Mouse (Mus musculus) neutrophil, adult 5-6 weeks (primary cell): ENCODE data around the gene Map3k7cl. TPM values are rescaled to one million over a fixed set of nuclear protein-coding genes. Genes with fewer than 3 reads are reported as not detected.

Experiments
- ATAC-seq: fragments of 151-379, 151-347 bp; 2 replicates; pipeline ENCODE4 v1.8.0; 2017; ENCODE audit warnings: mild to moderate bottlenecking, moderate TSS enrichment; ENCODE audit not compliant: insufficient number of reproducible peaks, poor library complexity, low FRiP score, severe bottlenecking; ENCODE audit errors: extremely low read depth
- total RNA-seq: library from RNA; stranded (forward); fragments of 200-1000 nt; gene quantifications from 2 replicates; pipeline ENCODE4 v1.2.3, GENCODE M21; 2017

Map3k7cl gene
- total RNA-seq, 1 experiment from 2014 or later: not detected

DNA sequence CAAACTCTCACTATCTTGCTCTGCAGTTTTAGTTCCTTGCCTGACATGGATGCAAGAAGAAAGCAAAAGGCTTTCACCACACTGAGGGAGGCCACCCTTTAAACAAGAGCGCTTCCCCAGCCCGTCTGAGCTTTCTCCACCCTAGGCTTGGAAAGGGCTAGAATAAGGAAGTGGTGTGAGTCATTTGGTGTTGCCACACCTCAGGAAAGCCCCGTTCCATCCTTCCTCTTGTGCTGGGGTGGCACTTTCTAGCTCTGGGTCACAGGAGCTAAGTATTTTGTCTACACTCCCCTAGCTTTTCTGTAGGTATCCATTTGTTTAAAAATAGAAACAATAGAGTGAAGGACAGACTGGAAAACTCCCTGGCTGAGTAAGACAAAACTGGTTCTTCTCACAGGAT lies 72.2 kb downstream of the Map3k7cl start:
- peak; percentile 98 for ATAC-seq

DNA sequence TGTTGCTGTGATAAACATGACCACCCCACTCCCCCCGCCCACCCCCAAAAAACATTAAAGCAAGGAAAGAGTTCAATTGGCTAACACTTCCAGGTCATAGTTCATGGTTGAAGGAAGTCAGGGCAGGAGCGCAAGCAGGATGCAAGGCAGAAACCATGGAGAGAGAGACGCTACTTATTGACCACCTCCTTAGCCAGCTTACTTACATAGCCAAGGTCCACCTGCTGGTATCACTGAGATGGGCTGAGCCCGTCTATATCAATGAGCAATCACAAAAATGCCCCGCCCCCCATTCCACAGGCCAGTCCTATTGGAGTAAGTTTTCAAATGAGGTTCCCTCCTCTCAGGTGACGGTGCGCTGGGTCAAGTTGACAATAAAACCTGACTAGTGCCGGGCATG lies 72.7 kb downstream of the Map3k7cl start:
- no peak for ATAC-seq

- ATAC-seq: no peak
These were observed 73.6 kb downstream of the Map3k7cl start for GRCm38 (mm10) chr16:87626696-87627095.

DNA sequence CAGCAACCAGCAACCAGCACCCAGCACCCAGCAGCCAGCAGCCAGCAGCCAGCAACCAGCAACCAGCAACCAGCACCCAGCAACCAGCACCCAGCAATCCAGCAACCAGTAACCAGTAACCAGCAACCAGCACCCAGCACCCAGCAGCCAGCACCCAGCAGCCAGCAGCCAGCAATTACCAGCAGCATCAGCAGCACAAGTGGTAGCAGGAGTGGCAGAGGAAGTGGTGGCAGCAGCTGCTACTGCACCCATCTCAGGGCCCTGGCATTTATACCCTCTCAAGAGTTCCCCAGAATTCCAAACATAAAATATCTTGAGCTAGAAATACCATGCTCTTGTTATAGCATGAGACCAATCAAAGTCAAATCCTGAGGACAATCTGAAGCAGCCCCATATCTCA lies 81.6 kb downstream of the Map3k7cl start:
- ATAC-seq: no peak

GRCm38 (mm10) chr16:87635213-87635755 lies 82.2 kb downstream of the Map3k7cl start:
- no peak for ATAC-seq

DNA sequence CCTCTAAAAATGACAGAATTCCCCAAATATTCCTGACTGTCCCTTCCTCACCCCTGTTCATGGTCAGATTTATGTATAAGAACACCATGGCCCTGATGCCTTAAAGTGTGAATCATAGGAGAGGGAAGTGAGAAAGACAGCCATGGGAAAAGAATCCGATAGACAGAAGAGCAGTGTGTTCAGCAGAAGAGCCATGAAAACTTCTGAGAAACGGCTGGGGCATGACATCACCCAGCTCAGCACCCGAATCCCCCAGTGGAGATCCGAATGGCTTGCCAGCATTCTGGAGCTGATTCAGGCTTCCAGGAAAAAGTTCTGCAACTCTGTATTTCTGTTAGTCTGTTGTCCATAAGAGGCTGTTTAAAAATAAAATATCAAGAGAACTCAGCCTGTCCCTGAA lies 82.7 kb downstream of the Map3k7cl start:
- no peak for ATAC-seq

DNA sequence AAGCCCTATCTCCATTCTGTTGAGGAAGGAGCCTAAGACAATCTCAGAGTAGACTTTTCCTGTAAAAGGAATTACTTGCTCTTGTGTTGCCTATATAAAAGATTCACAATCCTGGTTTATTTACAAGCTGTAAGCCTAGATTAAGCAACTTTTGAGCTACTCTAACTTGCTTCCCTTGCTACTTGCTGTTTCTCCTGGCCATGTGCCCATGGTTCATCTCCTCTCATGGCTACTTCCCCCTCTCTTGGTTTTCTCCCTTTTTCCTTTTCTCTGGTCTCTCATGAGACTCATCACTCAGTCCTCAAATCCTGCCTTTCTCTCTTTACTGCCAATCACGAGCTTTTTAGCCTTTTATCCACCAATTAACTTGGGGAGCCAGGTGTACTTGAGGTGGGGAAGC lies 85.0 kb downstream of the Map3k7cl start:
- no peak for ATAC-seq

GRCm38 (mm10) chr16:87642234-87642633 lies 89.1 kb downstream of the Map3k7cl start:
- no peak for ATAC-seq

GRCm38 (mm10) chr16:87644111-87644770 lies 91.1 kb downstream of the Map3k7cl start:
- ATAC-seq: no peak

Other genes with a start within 250 kb of the Map3k7cl start
- gene N6amt1, start 199.1 kb upstream of the Map3k7cl start, total RNA-seq: 6.6 and 7.7 TPM in 2 replicates
- gene Ltn1, start 120.7 kb upstream of the Map3k7cl start, total RNA-seq: 19.4 and 21.5 TPM in 2 replicates
- gene Rwdd2b, start 112.8 kb upstream of the Map3k7cl start, total RNA-seq: 8.0 and 8.8 TPM in 2 replicates
- 111 and 147 TPM in 2 replicates for gene Usp16, start 98.6 kb upstream of the Map3k7cl start, total RNA-seq
- gene Cct8, start 57.5 kb upstream of the Map3k7cl start, total RNA-seq: 182 and 194 TPM in 2 replicates
- gene Bach1, start 145.6 kb downstream of the Map3k7cl start, total RNA-seq: 94.8 and 113 TPM in 2 replicates